Mouse (Mus musculus): Measurements from ENCODE around the gene Mlxip.

- no peak for TF ChIP-seq TAL1 (IDR thresholded peaks at IDR 0.05; ENCODE audit: low read length)
- no peak for TF ChIP-seq GATA1 (IDR thresholded peaks at IDR 0.05; ENCODE audit: low read length)
Measured at GRCm38 (mm10) chr5:123440664-123441063, 46.1 kb downstream of the Mlxip start.

Data from erythroblast, embryonic 14.5 days (primary cell).